Mouse (Mus musculus): ENCODE data around the gene Hgd. TPM values are rescaled to one million over a fixed set of nuclear protein-coding genes. Genes with fewer than 3 reads are reported as not detected.

Hgd gene
- polyA plus RNA-seq, 1 experiment from 2014 or later, result 0.32 TPM

GRCm38 (mm10) chr16:37647936-37648335, 68.0 kb downstream of the Hgd start:
- Histone ChIP-seq H3K4me1 (ENCODE audit: control insufficient read depth, insufficient read depth, low read length) (peaks cover 14% of the 10 kb centered on the region), H3K9ac (ENCODE audit: low read length) (no peak overlapping the region), H3K9me3 (replicated peaks; ENCODE audit: control insufficient read depth, low read length) (no peaks in the 10 kb centered on the region), H3K4me2 (ENCODE audit: low read depth, low read length) (no peak overlapping the region), H3K27me3 (ENCODE audit: control insufficient read depth, insufficient read depth, low read length) (no peaks in the 10 kb centered on the region), H3K36me3 (ENCODE audit: control insufficient read depth, insufficient read depth) (peaks cover 29% of the 10 kb centered on the region), H3K4me3 (ENCODE audit: low read length) (no peak overlapping the region), H3K27ac (ENCODE audit: low read length) (no peak overlapping the region)
- ATAC-seq (replicated peaks; ENCODE audit: extremely low read depth, insufficient read depth, low FRiP score), result no peak
- WGBS, result 79% methylated on average over 8 of the region's 8 CpGs

GRCm38 (mm10) chr16:37649068-37649467, 69.1 kb downstream of the Hgd start:
- peaks cover 17% of the 10 kb centered on the region for H3K4me1 ChIP-seq (ENCODE audit: control insufficient read depth, insufficient read depth, low read length)
- ATAC-seq (replicated peaks; ENCODE audit: extremely low read depth, insufficient read depth, low FRiP score), result no peak
- H3K4me3 ChIP-seq (ENCODE audit: low read length), result no peak overlapping the region
- no peak overlapping the region for H3K4me2 ChIP-seq (ENCODE audit: low read depth, low read length)
- 83% methylated on average over 5 of the region's 5 CpGs for WGBS
- no peak overlapping the region for H3K27ac ChIP-seq (ENCODE audit: low read length)
- H3K27me3 ChIP-seq (ENCODE audit: control insufficient read depth, insufficient read depth, low read length), result no peaks in the 10 kb centered on the region
- no peaks in the 10 kb centered on the region for H3K9me3 ChIP-seq (replicated peaks; ENCODE audit: control insufficient read depth, low read length)
- H3K36me3 ChIP-seq (ENCODE audit: control insufficient read depth, insufficient read depth), result peaks cover 29% of the 10 kb centered on the region
- H3K9ac ChIP-seq (ENCODE audit: low read length), result no peak overlapping the region

- Histone ChIP-seq H3K4me1 (ENCODE audit: control insufficient read depth, insufficient read depth, low read length) (peaks cover 17% of the 10 kb centered on the region), H3K4me2 (ENCODE audit: low read depth, low read length) (peak overlapping the region; percentile 13; the same call in 1 of the 2 replicates), H3K27ac (ENCODE audit: low read length) (peak overlapping the region; percentile 16; the same call in 1 of the 2 replicates), H3K9ac (ENCODE audit: low read length) (no peak overlapping the region), H3K9me3 (replicated peaks; ENCODE audit: control insufficient read depth, low read length) (no peaks in the 10 kb centered on the region), H3K36me3 (ENCODE audit: control insufficient read depth, insufficient read depth) (peaks cover 20% of the 10 kb centered on the region), H3K27me3 (ENCODE audit: control insufficient read depth, insufficient read depth, low read length) (no peaks in the 10 kb centered on the region), H3K4me3 (ENCODE audit: low read length) (0 out of 2 replicates have a peak overlapping the region, but pooled peaks have one; percentile 3)
- WGBS, result 59% methylated on average over 5 of the region's 5 CpGs
- no peak for ATAC-seq (replicated peaks; ENCODE audit: extremely low read depth, insufficient read depth, low FRiP score)
Measured at GRCm38 (mm10) chr16:37651467-37651866, 71.5 kb downstream of the Hgd start.

- Histone ChIP-seq H3K36me3 (ENCODE audit: control insufficient read depth, insufficient read depth) (peaks cover 8% of the 10 kb centered on the region), H3K4me1 (ENCODE audit: control insufficient read depth, insufficient read depth, low read length) (peaks cover 17% of the 10 kb centered on the region), H3K27me3 (ENCODE audit: control insufficient read depth, insufficient read depth, low read length) (no peaks in the 10 kb centered on the region), H3K9ac (ENCODE audit: low read length) (peak overlapping the region; percentile 97; the same call in 1 of the 2 replicates), H3K9me3 (replicated peaks; ENCODE audit: control insufficient read depth, low read length) (no peaks in the 10 kb centered on the region), H3K4me3 (ENCODE audit: low read length) (peak overlapping the region; percentile 92; the same call in 1 of the 2 replicates), H3K4me2 (ENCODE audit: low read depth, low read length) (peak overlapping the region; percentile 75), H3K27ac (ENCODE audit: low read length) (no peak overlapping the region)
- no peak for ATAC-seq (replicated peaks; ENCODE audit: extremely low read depth, insufficient read depth, low FRiP score)
- 77% methylated on average over 5 of the region's 5 CpGs for WGBS
Measured at GRCm38 (mm10) chr16:37652654-37653053, 72.7 kb downstream of the Hgd start.

- Histone ChIP-seq H3K9ac (ENCODE audit: low read length) (peak overlapping the region; percentile 97), H3K4me2 (ENCODE audit: low read depth, low read length) (peak overlapping the region; percentile 75), H3K27ac (ENCODE audit: low read length) (no peak overlapping the region), H3K4me3 (ENCODE audit: low read length) (peak overlapping the region; percentile 92), H3K36me3 (ENCODE audit: control insufficient read depth, insufficient read depth) (peaks cover 4% of the 10 kb centered on the region), H3K27me3 (ENCODE audit: control insufficient read depth, insufficient read depth, low read length) (no peaks in the 10 kb centered on the region), H3K4me1 (ENCODE audit: control insufficient read depth, insufficient read depth, low read length) (peaks cover 17% of the 10 kb centered on the region), H3K9me3 (replicated peaks; ENCODE audit: control insufficient read depth, low read length) (no peaks in the 10 kb centered on the region)
- 70% methylated on average over 1 of the region's 1 CpGs for WGBS
- no peak for ATAC-seq (replicated peaks; ENCODE audit: extremely low read depth, insufficient read depth, low FRiP score)
Measured at GRCm38 (mm10) chr16:37653058-37653457, 73.1 kb downstream of the Hgd start.

GRCm38 (mm10) chr16:37653731-37654657, 74.0 kb downstream of the Hgd start, which contains the start of gene Ndufb4:
TSS of gene Ndufb4 (minus strand) at chr16:37654453.
- H3K4me2 ChIP-seq (ENCODE audit: low read depth, low read length), result peak within 1 kb of the TSS; percentile 75
- H3K27ac ChIP-seq (ENCODE audit: low read length), result peak within 1 kb of the TSS; percentile 92
- H3K36me3 ChIP-seq (ENCODE audit: control insufficient read depth, insufficient read depth), result no peaks in the 10 kb centered on the region
- ATAC-seq (replicated peaks; ENCODE audit: extremely low read depth, insufficient read depth, low FRiP score), result peak; percentile 98
- WGBS, result 0% methylated on average over 47 of the region's 58 CpGs
- no peaks in the 10 kb centered on the region for H3K9me3 ChIP-seq (replicated peaks; ENCODE audit: control insufficient read depth, low read length)
- peak within 1 kb of the TSS; percentile 97 for H3K9ac ChIP-seq (ENCODE audit: low read length)
- peaks cover 17% of the 10 kb centered on the region for H3K4me1 ChIP-seq (ENCODE audit: control insufficient read depth, insufficient read depth, low read length)
- no peaks in the 10 kb centered on the region for H3K27me3 ChIP-seq (ENCODE audit: control insufficient read depth, insufficient read depth, low read length)
- H3K4me3 ChIP-seq (ENCODE audit: low read length), result peak within 1 kb of the TSS; percentile 92

GRCm38 (mm10) chr16:37654831-37655455, 75.0 kb downstream of the Hgd start:
- no peaks in the 10 kb centered on the region for H3K36me3 ChIP-seq (ENCODE audit: control insufficient read depth, insufficient read depth)
- H3K4me1 ChIP-seq (ENCODE audit: control insufficient read depth, insufficient read depth, low read length), result peaks cover 17% of the 10 kb centered on the region
- 72% methylated on average over 4 of the region's 4 CpGs for WGBS
- no peaks in the 10 kb centered on the region for H3K27me3 ChIP-seq (ENCODE audit: control insufficient read depth, insufficient read depth, low read length)
- H3K4me2 ChIP-seq (ENCODE audit: low read depth, low read length), result peak overlapping the region; percentile 66
- H3K4me3 ChIP-seq (ENCODE audit: low read length), result no peak overlapping the region
- no peak overlapping the region for H3K9ac ChIP-seq (ENCODE audit: low read length)
- no peaks in the 10 kb centered on the region for H3K9me3 ChIP-seq (replicated peaks; ENCODE audit: control insufficient read depth, low read length)
- no peak for ATAC-seq (replicated peaks; ENCODE audit: extremely low read depth, insufficient read depth, low FRiP score)
- H3K27ac ChIP-seq (ENCODE audit: low read length), result peak overlapping the region; percentile 92

GRCm38 (mm10) chr16:37655756-37656347, 75.9 kb downstream of the Hgd start:
- Histone ChIP-seq H3K27me3 (ENCODE audit: control insufficient read depth, insufficient read depth, low read length) (no peaks in the 10 kb centered on the region), H3K9me3 (replicated peaks; ENCODE audit: control insufficient read depth, low read length) (no peaks in the 10 kb centered on the region), H3K27ac (ENCODE audit: low read length) (no peak overlapping the region), H3K4me2 (ENCODE audit: low read depth, low read length) (no peak overlapping the region), H3K4me3 (ENCODE audit: low read length) (no peak overlapping the region), H3K36me3 (ENCODE audit: control insufficient read depth, insufficient read depth) (no peaks in the 10 kb centered on the region), H3K4me1 (ENCODE audit: control insufficient read depth, insufficient read depth, low read length) (peaks cover 17% of the 10 kb centered on the region), H3K9ac (ENCODE audit: low read length) (no peak overlapping the region)
- no peak for ATAC-seq (replicated peaks; ENCODE audit: extremely low read depth, insufficient read depth, low FRiP score)
- 37% methylated on average over 4 of the region's 4 CpGs for WGBS
